Mouse (Mus musculus): ENCODE measurements around the gene Pcyt1b. TPM values are rescaled to one million over a fixed set of nuclear protein-coding genes. Genes with fewer than 3 reads are reported as not detected.

The Pcyt1b gene
- polyA plus RNA-seq, 1 experiment = 1.9 TPM

GRCm38 (mm10) chrX:93689287-93689686, 34.6 kb downstream of the Pcyt1b start:
- H3K79me2 ChIP-seq (ENCODE audit: control insufficient read depth, insufficient read depth) = no peaks in the 10 kb centered on the region
- no peaks in the 10 kb centered on the region for H3K36me3 ChIP-seq (ENCODE audit: control insufficient read depth, insufficient read depth)
- H3K4me3 ChIP-seq = no peak overlapping the region
- TF ChIP-seq E2F4 (IDR thresholded peaks at IDR 0.05; ENCODE audit: insufficient read depth) = no peak
- no peak for TF ChIP-seq SRF (IDR thresholded peaks at IDR 0.05; ENCODE audit: control insufficient read depth, insufficient read length, low read depth)
- no peak for TF ChIP-seq USF1 (IDR thresholded peaks at IDR 0.05; ENCODE audit: low read depth)
- no peak for TF ChIP-seq POLR2AphosphoS2 (IDR thresholded peaks at IDR 0.05; ENCODE audit: insufficient read length, low read depth)
- no peak for TF ChIP-seq MYOD1 (IDR thresholded peaks at IDR 0.05; ENCODE audit: control insufficient read depth in 1 of 3, insufficient read length in 2 of 3, low read depth in 2 of 3)
- no peak for TF ChIP-seq TCF3 (IDR thresholded peaks at IDR 0.05; ENCODE audit: insufficient read length, low read depth)
- TF ChIP-seq POLR2A (IDR thresholded peaks at IDR 0.05; ENCODE audit: insufficient read length, low read depth) = no peak
- TF ChIP-seq MYOG (IDR thresholded peaks at IDR 0.05; ENCODE audit: control insufficient read depth in 1 of 3, insufficient read depth in 1 of 3, insufficient read length in 2 of 3, low read depth in 2 of 3) = no peak
- TF ChIP-seq REST (IDR thresholded peaks at IDR 0.05; ENCODE audit: insufficient read depth, insufficient read length) = no peak
- TF ChIP-seq CEBPB (IDR thresholded peaks at IDR 0.05; ENCODE audit: insufficient read depth, poor library complexity, severe bottlenecking) = no peak
- no peak for TF ChIP-seq MAX (IDR thresholded peaks at IDR 0.05; ENCODE audit: low read depth)
- TF ChIP-seq TCF12 (IDR thresholded peaks at IDR 0.05; ENCODE audit: insufficient read depth, poor library complexity, severe bottlenecking) = no peak
- H3K27me3 ChIP-seq (ENCODE audit: control insufficient read depth, insufficient read depth, insufficient read length) = no peaks in the 10 kb centered on the region
- no peak overlapping the region for H3ac ChIP-seq (ENCODE audit: control insufficient read depth, insufficient read length)
- no peak overlapping the region for H3K4me2 ChIP-seq (ENCODE audit: low read depth)

GRCm38 (mm10) chrX:93690672-93691071, 36.0 kb downstream of the Pcyt1b start:
- Histone ChIP-seq H3K4me3 (no peak overlapping the region), H3ac (ENCODE audit: control insufficient read depth, insufficient read length) (no peak overlapping the region), H3K4me2 (ENCODE audit: low read depth) (no peak overlapping the region), H3K27me3 (ENCODE audit: control insufficient read depth, insufficient read depth, insufficient read length) (no peaks in the 10 kb centered on the region), H3K79me2 (ENCODE audit: control insufficient read depth, insufficient read depth) (no peaks in the 10 kb centered on the region), H3K36me3 (ENCODE audit: control insufficient read depth, insufficient read depth) (no peaks in the 10 kb centered on the region)
- TF ChIP-seq E2F4 (IDR thresholded peaks at IDR 0.05; ENCODE audit: insufficient read depth) (no peak), USF1 (IDR thresholded peaks at IDR 0.05; ENCODE audit: low read depth) (no peak), TCF3 (IDR thresholded peaks at IDR 0.05; ENCODE audit: insufficient read length, low read depth) (no peak), MYOG (IDR thresholded peaks at IDR 0.05; ENCODE audit: control insufficient read depth in 1 of 3, insufficient read depth in 1 of 3, insufficient read length in 2 of 3, low read depth in 2 of 3) (no peak), MYOD1 (IDR thresholded peaks at IDR 0.05; ENCODE audit: control insufficient read depth in 1 of 3, insufficient read length in 2 of 3, low read depth in 2 of 3) (no peak), SRF (IDR thresholded peaks at IDR 0.05; ENCODE audit: control insufficient read depth, insufficient read length, low read depth) (no peak), MAX (IDR thresholded peaks at IDR 0.05; ENCODE audit: low read depth) (no peak), POLR2AphosphoS2 (IDR thresholded peaks at IDR 0.05; ENCODE audit: insufficient read length, low read depth) (no peak), REST (IDR thresholded peaks at IDR 0.05; ENCODE audit: insufficient read depth, insufficient read length) (no peak), TCF12 (IDR thresholded peaks at IDR 0.05; ENCODE audit: insufficient read depth, poor library complexity, severe bottlenecking) (no peak), CEBPB (IDR thresholded peaks at IDR 0.05; ENCODE audit: insufficient read depth, poor library complexity, severe bottlenecking) (no peak)

GRCm38 (mm10) chrX:93697596-93697995, 42.9 kb downstream of the Pcyt1b start:
- Histone ChIP-seq H3K36me3 (ENCODE audit: control insufficient read depth, insufficient read depth) (no peaks in the 10 kb centered on the region), H3K4me3 (no peak overlapping the region), H3ac (ENCODE audit: control insufficient read depth, insufficient read length) (no peak overlapping the region), H3K4me2 (ENCODE audit: low read depth) (no peak overlapping the region), H3K27me3 (ENCODE audit: control insufficient read depth, insufficient read depth, insufficient read length) (no peaks in the 10 kb centered on the region), H3K79me2 (ENCODE audit: control insufficient read depth, insufficient read depth) (no peaks in the 10 kb centered on the region)
- no peak for TF ChIP-seq MYOD1 (IDR thresholded peaks at IDR 0.05; ENCODE audit: control insufficient read depth in 1 of 3, insufficient read length in 2 of 3, low read depth in 2 of 3)
- TF ChIP-seq REST (IDR thresholded peaks at IDR 0.05; ENCODE audit: insufficient read depth, insufficient read length) = no peak
- no peak for TF ChIP-seq CEBPB (IDR thresholded peaks at IDR 0.05; ENCODE audit: insufficient read depth, poor library complexity, severe bottlenecking)
- no peak for TF ChIP-seq TCF3 (IDR thresholded peaks at IDR 0.05; ENCODE audit: insufficient read length, low read depth)
- no peak for TF ChIP-seq MAX (IDR thresholded peaks at IDR 0.05; ENCODE audit: low read depth)
- no peak for TF ChIP-seq USF1 (IDR thresholded peaks at IDR 0.05; ENCODE audit: low read depth)

- H3K4me2 ChIP-seq (ENCODE audit: low read depth) = peak overlapping the region; percentile 67
- H3K36me3 ChIP-seq (ENCODE audit: control insufficient read depth, insufficient read depth) = no peaks in the 10 kb centered on the region
- no peak overlapping the region for H3K4me3 ChIP-seq
- TF ChIP-seq POLR2AphosphoS2 (IDR thresholded peaks at IDR 0.05; ENCODE audit: insufficient read length, low read depth) = no peak
- TF ChIP-seq MYOG (IDR thresholded peaks at IDR 0.05; ENCODE audit: control insufficient read depth in 1 of 3, insufficient read depth in 1 of 3, insufficient read length in 2 of 3, low read depth in 2 of 3) = no peak
- no peak for TF ChIP-seq USF1 (IDR thresholded peaks at IDR 0.05; ENCODE audit: low read depth)
- TF ChIP-seq MAX (IDR thresholded peaks at IDR 0.05; ENCODE audit: low read depth) = no peak
- no peak for TF ChIP-seq POLR2A (IDR thresholded peaks at IDR 0.05; ENCODE audit: insufficient read length, low read depth)
- no peak for TF ChIP-seq MYOD1 (IDR thresholded peaks at IDR 0.05; ENCODE audit: control insufficient read depth in 1 of 3, insufficient read length in 2 of 3, low read depth in 2 of 3)
- no peak for TF ChIP-seq E2F4 (IDR thresholded peaks at IDR 0.05; ENCODE audit: insufficient read depth)
- TF ChIP-seq TCF3 (IDR thresholded peaks at IDR 0.05; ENCODE audit: insufficient read length, low read depth) = no peak
- no peak for TF ChIP-seq CEBPB (IDR thresholded peaks at IDR 0.05; ENCODE audit: insufficient read depth, poor library complexity, severe bottlenecking)
- no peak for TF ChIP-seq REST (IDR thresholded peaks at IDR 0.05; ENCODE audit: insufficient read depth, insufficient read length)
- TF ChIP-seq TCF12 (IDR thresholded peaks at IDR 0.05; ENCODE audit: insufficient read depth, poor library complexity, severe bottlenecking) = no peak
- TF ChIP-seq SRF (IDR thresholded peaks at IDR 0.05; ENCODE audit: control insufficient read depth, insufficient read length, low read depth) = no peak
- H3K27me3 ChIP-seq (ENCODE audit: control insufficient read depth, insufficient read depth, insufficient read length) = no peaks in the 10 kb centered on the region
- no peak overlapping the region for H3ac ChIP-seq (ENCODE audit: control insufficient read depth, insufficient read length)
- no peaks in the 10 kb centered on the region for H3K79me2 ChIP-seq (ENCODE audit: control insufficient read depth, insufficient read depth)
These were observed 46.0 kb downstream of the Pcyt1b start for GRCm38 (mm10) chrX:93700528-93701225.
